Mouse (Mus musculus) limb, embryonic 14.5 days (tissue): ENCODE results near the gene Rspo3. TPM values are rescaled to one million over a fixed set of nuclear protein-coding genes. Genes with fewer than 3 reads are reported as not detected.

Experiments used
- ATAC-seq: fragments of 200-750 bp; cut with Nextera tagmentation; 2 replicates; pipeline ENCODE4 v1.8.0; 2017; ENCODE audit warnings: low read depth, moderate number of reproducible peaks, moderate TSS enrichment; ENCODE audit not compliant: low FRiP score
- DNase-seq: peaks from one replicate; pipeline ENCODE4 v3.0.0-alpha.2; 2015; ENCODE audit warnings: low spot score
- H3K27ac ChIP-seq: fragments of 300-500 bp; sonication (generic); replicated peaks from 2 replicates; pipeline ENCODE4 v1.5.1; 2014; ENCODE audit warnings: low read depth, mild to moderate bottlenecking, low read length, moderate library complexity, mixed read lengths
- H3K27me3 ChIP-seq: fragments of 300-500 bp; sonication (generic); 2 replicates; pipeline ENCODE4 v1.6.1; 2014; ENCODE audit warnings: low read length, mixed read lengths; ENCODE audit not compliant: control insufficient read depth, insufficient read depth
- H3K36me3 ChIP-seq: fragments of 300-500 bp; sonication (generic); 2 replicates; pipeline ENCODE4 v1.6.1; 2014; ENCODE audit warnings: mild to moderate bottlenecking, low read length, moderate library complexity, mixed read lengths; ENCODE audit not compliant: control insufficient read depth, insufficient read depth
- H3K4me1 ChIP-seq: fragments of 300-500 bp; sonication (generic); 2 replicates; pipeline ENCODE4 v1.6.1; 2014; ENCODE audit warnings: antibody characterized with exemption, low read length, mixed read lengths; ENCODE audit not compliant: control insufficient read depth, insufficient read depth
- H3K4me2 ChIP-seq: fragments of 300-500 bp; sonication (generic); replicated peaks from 2 replicates; pipeline ENCODE4 v1.6.1; 2014; ENCODE audit warnings: low read depth, mild to moderate bottlenecking, low read length, moderate library complexity; ENCODE audit not compliant: severe bottlenecking
- H3K4me3 ChIP-seq: fragments of 300-500 bp; sonication (generic); replicated peaks from 2 replicates; pipeline ENCODE4 v1.5.1; 2014; ENCODE audit warnings: low read length
- H3K9ac ChIP-seq: fragments of 300-500 bp; sonication (generic); 2 replicates; pipeline ENCODE4 v1.6.1; 2014; ENCODE audit warnings: mild to moderate bottlenecking, low read depth, low read length, moderate library complexity; ENCODE audit not compliant: severe bottlenecking
- H3K9me3 ChIP-seq: fragments of 300-500 bp; sonication (generic); 2 replicates; pipeline ENCODE4 v1.6.1; 2016; ENCODE audit warnings: low read length; ENCODE audit not compliant: control insufficient read depth
- POLR2A ChIP-seq: fragments of 200-500 bp; IDR thresholded peaks from 2 replicates; pipeline ENCODE4 v1.8.0; 2012; ENCODE audit warnings: inconsistent platforms, mild to moderate bottlenecking, moderate library complexity, borderline replicate concordance; ENCODE audit not compliant: insufficient read depth, insufficient read length; ENCODE audit errors: extremely low read depth
- WGBS: fragments of 180-500 bp; shearing (Covaris S2); extraction: QIAGEN DNeasy Blood & Tissue Kit; methylation state at CpG from one replicate; pipeline ENCODE4 v1.1.7; 2014; 5-methylcytosine and 5-hydroxymethylcytosine counted together
- polyA plus RNA-seq, 2 experiments: library from polyadenylated mRNA; depleted of rRNA in 1 of 2; stranded (reverse) in 1 of 2; unstranded in 1 of 2; fragments of >200 nt; fragmentation: Nextera tagmentation in 1 of 2; extraction: Ambion mirVana in 1 of 2; gene quantifications; 2 replicates each; pipeline versions ENCODE4 v1.2.1 to v1.2.3; 2012 to 2014

Gene Rspo3
- polyA plus RNA-seq, 2 experiments = 9.7 to 21.0 TPM

DNA sequence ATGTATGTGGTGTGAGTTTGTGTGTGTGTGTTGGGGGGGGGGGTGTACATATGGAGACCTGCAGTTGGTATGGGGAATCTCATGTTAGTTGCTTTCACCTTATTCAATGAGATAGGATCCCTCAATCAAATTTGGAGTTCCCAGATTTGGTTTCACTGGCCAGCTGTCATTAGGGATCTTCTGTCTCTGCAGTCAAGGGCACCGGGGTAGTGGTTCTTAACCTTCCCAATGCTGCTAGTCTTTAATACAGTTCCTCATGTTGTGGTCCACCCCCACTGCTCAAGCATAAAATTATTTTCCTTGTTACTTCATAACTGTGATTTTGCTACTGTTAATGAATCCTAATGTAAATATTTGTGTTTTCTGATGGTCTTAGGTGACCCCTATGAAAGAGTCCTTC lies 22.1 kb downstream of the Rspo3 start:
- WGBS = 89% methylated on average over 1 of the region's 1 CpGs
- no peak for TF ChIP-seq POLR2A
- no peaks in the 10 kb centered on the region for H3K36me3 ChIP-seq
- H3K9me3 ChIP-seq = no peaks in the 10 kb centered on the region
- no peaks in the 10 kb centered on the region for H3K27me3 ChIP-seq
- H3K4me1 ChIP-seq = no peaks in the 10 kb centered on the region
- DNase-seq (no peak), ATAC-seq (no peak)
- no peak overlapping the region for H3K4me3 ChIP-seq
- H3K9ac ChIP-seq = no peak overlapping the region
- H3K27ac ChIP-seq = no peak overlapping the region
- H3K4me2 ChIP-seq = no peak overlapping the region

DNA sequence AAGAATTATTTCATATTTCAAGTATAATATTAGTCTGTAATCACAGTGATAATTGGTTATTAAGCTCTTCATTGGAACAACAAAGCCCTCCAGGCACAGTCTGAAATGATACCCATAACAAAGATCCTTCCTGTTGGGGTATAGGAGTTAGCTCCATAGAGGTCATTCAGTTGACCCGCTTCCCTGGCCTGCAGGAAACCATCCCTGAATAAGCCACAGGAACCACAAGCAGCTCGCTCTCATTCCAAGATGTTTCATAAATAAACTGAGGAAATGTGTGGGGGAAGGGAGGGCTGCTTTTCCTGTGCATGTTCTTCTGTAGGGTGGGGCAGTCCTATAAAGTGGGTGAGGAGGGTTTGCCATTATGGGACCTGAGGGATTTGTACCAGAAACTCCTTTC lies 27.5 kb downstream of the Rspo3 start:
- Histone ChIP-seq H3K4me3 (no peak overlapping the region), H3K27me3 (no peaks in the 10 kb centered on the region), H3K36me3 (peaks cover 9% of the 10 kb centered on the region), H3K9me3 (no peaks in the 10 kb centered on the region), H3K4me2 (no peak overlapping the region), H3K27ac (no peak overlapping the region), H3K9ac (no peak overlapping the region), H3K4me1 (no peaks in the 10 kb centered on the region)
- 58% methylated on average over 2 of the region's 2 CpGs for WGBS
- TF ChIP-seq POLR2A = no peak
- no peak for DNase-seq
- no peak for ATAC-seq

DNA sequence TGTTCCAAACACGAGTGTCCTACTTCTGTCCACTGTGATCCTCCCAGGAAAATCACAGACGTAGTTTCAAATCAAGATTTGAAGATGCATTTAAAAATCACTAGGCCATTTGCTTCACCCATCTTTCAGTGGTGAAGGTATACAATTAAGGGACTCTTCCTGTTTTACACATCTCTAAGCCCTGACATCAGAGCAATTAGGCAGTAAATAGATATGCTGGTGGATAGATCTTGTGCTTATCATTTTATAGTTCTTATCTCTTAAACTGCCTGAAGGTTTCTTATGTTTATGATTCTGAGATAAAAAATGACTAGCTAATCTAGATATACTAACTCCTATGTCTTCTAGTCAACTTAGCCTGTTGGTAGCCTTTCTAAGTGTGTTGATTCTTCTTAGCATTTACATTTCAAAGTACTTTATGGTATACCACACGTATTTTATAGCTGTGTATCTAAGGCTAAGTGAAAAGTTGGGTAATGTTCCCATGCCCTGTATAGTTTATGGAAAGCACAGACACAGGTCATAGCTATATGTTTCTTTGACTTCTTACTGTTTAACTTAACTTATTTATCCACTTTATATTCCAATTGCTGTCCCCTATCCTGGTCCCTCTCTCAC lies 38.4 kb downstream of the Rspo3 start:
- Histone ChIP-seq H3K4me3 (no peak overlapping the region), H3K9me3 (no peaks in the 10 kb centered on the region), H3K27me3 (no peaks in the 10 kb centered on the region), H3K4me2 (no peak overlapping the region), H3K27ac (no peak overlapping the region), H3K36me3 (peaks cover 13% of the 10 kb centered on the region; the same call in 1 of the 2 replicates), H3K4me1 (no peaks in the 10 kb centered on the region), H3K9ac (no peak overlapping the region)
- TF ChIP-seq POLR2A = no peak
- no peak for ATAC-seq
- no peak for DNase-seq
- WGBS = 82% methylated on average over 3 of the region's 3 CpGs

DNA sequence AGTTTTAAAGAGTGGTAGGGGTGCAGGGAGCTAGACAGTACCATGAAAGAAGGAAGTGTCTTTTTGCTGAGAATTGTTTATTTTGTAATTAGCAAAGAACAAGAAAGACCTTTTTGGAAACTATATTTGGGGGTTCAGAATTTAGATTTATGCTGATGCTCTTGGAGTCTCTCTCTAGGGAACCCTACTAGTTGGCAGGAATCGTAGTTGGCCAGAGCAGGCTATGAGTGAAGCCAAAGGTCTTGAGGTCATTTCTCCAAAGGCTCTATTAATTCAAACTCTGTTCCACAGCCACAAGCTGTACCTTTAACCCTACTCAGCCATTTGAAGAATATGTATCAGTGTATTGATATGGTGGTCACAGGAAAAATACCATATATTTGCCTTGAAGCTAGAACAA lies 41.7 kb downstream of the Rspo3 start:
- no peak overlapping the region for H3K27ac ChIP-seq
- DNase-seq (no peak), ATAC-seq (no peak)
- H3K4me3 ChIP-seq = no peak overlapping the region
- H3K9me3 ChIP-seq = no peaks in the 10 kb centered on the region
- H3K9ac ChIP-seq = no peak overlapping the region
- WGBS = 80% methylated on average over 1 of the region's 1 CpGs
- no peak for TF ChIP-seq POLR2A
- no peaks in the 10 kb centered on the region for H3K4me1 ChIP-seq
- H3K4me2 ChIP-seq = no peak overlapping the region
- H3K27me3 ChIP-seq = no peaks in the 10 kb centered on the region
- peaks cover 8% of the 10 kb centered on the region; the same call in 1 of the 2 replicates for H3K36me3 ChIP-seq

DNA sequence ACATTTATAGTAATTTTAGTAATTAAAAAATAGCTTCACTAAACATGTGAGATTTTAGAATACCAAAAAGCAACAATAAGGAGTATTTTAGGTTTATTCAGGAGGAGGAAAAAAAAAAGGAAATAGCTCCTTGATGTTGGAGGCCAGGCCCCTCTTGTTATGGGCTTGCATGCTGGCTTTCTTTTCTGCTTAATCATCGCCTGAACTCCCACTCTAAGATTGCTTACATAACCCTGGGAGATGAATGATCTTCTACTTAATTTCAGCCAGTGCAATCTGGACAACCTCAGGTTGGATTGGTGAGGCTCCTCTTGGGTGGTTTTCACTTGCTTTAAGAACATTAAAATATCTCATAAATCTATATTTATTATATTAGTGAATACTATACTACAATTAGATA lies 54.7 kb downstream of the Rspo3 start:
- no peak overlapping the region for H3K4me3 ChIP-seq
- ATAC-seq = no peak
- H3K27me3 ChIP-seq = no peaks in the 10 kb centered on the region
- no peaks in the 10 kb centered on the region for H3K4me1 ChIP-seq
- no peak for DNase-seq
- H3K9ac ChIP-seq = no peak overlapping the region
- 59% methylated on average over 1 of the region's 1 CpGs for WGBS
- H3K36me3 ChIP-seq = no peaks in the 10 kb centered on the region
- no peak for TF ChIP-seq POLR2A
- H3K4me2 ChIP-seq = no peak overlapping the region
- no peak overlapping the region for H3K27ac ChIP-seq
- no peaks in the 10 kb centered on the region for H3K9me3 ChIP-seq

DNA sequence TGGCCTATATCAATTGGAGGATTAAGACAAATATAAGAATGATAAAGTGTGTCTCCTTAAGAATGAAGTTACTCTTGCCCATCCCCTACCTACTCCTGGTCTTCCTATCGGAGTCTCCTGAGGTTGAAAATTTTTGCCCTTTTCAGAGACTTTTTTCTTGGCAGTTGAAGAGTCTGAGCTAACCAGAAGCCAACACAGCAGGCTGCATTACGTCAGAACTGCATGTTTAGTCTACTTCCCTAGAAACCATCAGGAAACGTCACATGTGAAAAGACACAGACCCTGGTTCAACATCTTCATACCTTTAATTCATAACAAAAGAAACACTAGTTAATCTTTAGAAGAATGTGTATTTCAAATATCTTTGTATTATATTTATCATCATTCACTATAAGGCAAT lies 56.3 kb downstream of the Rspo3 start:
- DNase-seq (no peak), ATAC-seq (no peak)
- Histone ChIP-seq H3K4me1 (no peaks in the 10 kb centered on the region), H3K4me2 (no peak overlapping the region), H3K4me3 (no peak overlapping the region), H3K27ac (no peak overlapping the region), H3K9me3 (no peaks in the 10 kb centered on the region), H3K9ac (no peak overlapping the region), H3K27me3 (no peaks in the 10 kb centered on the region), H3K36me3 (no peaks in the 10 kb centered on the region)
- no peak for TF ChIP-seq POLR2A
- WGBS = 76% methylated on average over 3 of the region's 3 CpGs
